Mouse (Mus musculus) testis, adult 2 months (tissue): ENCODE measurements around the gene Gm13271.

Experiments used
- CTCF ChIP-seq: fragments of 200-500 bp; IDR thresholded peaks from 2 replicates; pipeline ENCODE4 v1.5.1; 2012; ENCODE audit warnings: low read depth, mild to moderate bottlenecking, inconsistent platforms, low read length, moderate library complexity; ENCODE audit not compliant: control insufficient read depth, insufficient read depth, insufficient replicate concordance
- POLR2A ChIP-seq: fragments of 200-500 bp; IDR thresholded peaks from 2 replicates; pipeline ENCODE4 v1.6.1; 2012; ENCODE audit warnings: low read depth, mild to moderate bottlenecking, inconsistent platforms, low read length, moderate library complexity; ENCODE audit not compliant: control insufficient read depth

DNA sequence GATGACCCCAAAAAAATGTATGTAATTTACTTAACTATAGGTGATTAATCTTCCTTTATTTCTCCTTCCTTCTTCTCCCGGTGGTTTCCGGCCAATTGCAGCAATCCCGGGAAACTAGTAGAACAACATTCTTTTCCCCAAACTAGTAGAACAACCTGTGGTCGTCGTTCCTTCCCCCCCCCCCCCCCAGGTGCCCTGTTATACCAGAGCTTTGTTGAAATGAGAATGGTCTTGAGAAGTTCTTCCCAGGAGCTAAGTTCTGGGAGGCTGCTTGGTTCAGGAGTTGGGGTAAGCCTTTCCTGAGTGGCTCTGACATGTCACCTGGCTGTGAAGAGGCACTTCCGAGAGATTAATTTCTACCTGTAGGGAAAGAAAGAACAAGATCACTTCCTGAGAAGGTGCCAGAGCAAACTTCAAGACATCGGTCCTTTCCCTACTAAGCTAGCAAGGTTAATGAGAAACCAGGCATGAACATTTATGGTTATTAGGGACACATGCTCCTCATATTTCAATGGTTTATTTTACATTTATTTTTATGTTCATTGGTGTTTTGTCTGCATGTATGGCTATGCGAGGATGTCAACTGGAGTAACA lies 31.1 kb upstream of the Gm13271 start:
- TF ChIP-seq CTCF (no peak), POLR2A (no peak)
